Mouse (Mus musculus) embryonic facial prominence, embryonic 12.5 days (tissue): ENCODE measurements around the gene Kdm4a. TPM values are rescaled to one million over a fixed set of nuclear protein-coding genes. Genes with fewer than 3 reads are reported as not detected.

ENCODE experiments used
- ATAC-seq: fragments of 200-750 bp; cut with Nextera tagmentation; 2 replicates; pipeline ENCODE4 v1.8.0; 2017; ENCODE audit not compliant: insufficient number of reproducible peaks, insufficient read depth, low FRiP score, low TSS enrichment
- H3K27ac ChIP-seq: fragments of 300-500 bp; sonication (generic); 2 replicates; pipeline ENCODE4 v1.5.1; 2016; ENCODE audit warnings: mild to moderate bottlenecking
- H3K27me3 ChIP-seq: fragments of 300-500 bp; sonication (generic); 2 replicates; pipeline ENCODE4 v1.6.1; 2016; ENCODE audit warnings: mild to moderate bottlenecking, moderate library complexity
- H3K36me3 ChIP-seq: fragments of 300-500 bp; sonication (generic); 2 replicates; pipeline ENCODE4 v1.6.1; 2016; ENCODE audit warnings: mild to moderate bottlenecking
- H3K4me1 ChIP-seq: fragments of 300-500 bp; sonication (generic); 2 replicates; pipeline ENCODE4 v1.6.1; 2016
- H3K4me2 ChIP-seq: fragments of 300-500 bp; sonication (generic); replicated peaks from 2 replicates; pipeline ENCODE4 v1.6.1; 2016; ENCODE audit warnings: mild to moderate bottlenecking, moderate library complexity
- H3K4me3 ChIP-seq: fragments of 300-500 bp; sonication (generic); 2 replicates; pipeline ENCODE4 v1.5.1; 2016; ENCODE audit warnings: mild to moderate bottlenecking
- H3K9ac ChIP-seq: fragments of 300-500 bp; sonication (generic); 2 replicates; pipeline ENCODE4 v1.6.1; 2016; ENCODE audit warnings: mild to moderate bottlenecking, moderate library complexity
- H3K9me3 ChIP-seq: fragments of 300-500 bp; sonication (generic); 2 replicates; pipeline ENCODE4 v1.6.1; 2016; ENCODE audit warnings: mild to moderate bottlenecking, moderate library complexity
- WGBS: fragments of 180-500 bp; shearing (Covaris S2); methylation state at CpG from one replicate; pipeline ENCODE4 v1.1.7; 2016; 5-methylcytosine and 5-hydroxymethylcytosine counted together
- polyA plus RNA-seq: library from polyadenylated mRNA; unstranded; fragments of >200 nt; fragmentation: Nextera tagmentation; extraction: Ambion mirVana; gene quantifications from 2 replicates; pipeline ENCODE4 v1.2.1, GENCODE M21; 2016

Gene Kdm4a
- polyA plus RNA-seq, 1 experiment from 2014 or later = 58.3 TPM

DNA sequence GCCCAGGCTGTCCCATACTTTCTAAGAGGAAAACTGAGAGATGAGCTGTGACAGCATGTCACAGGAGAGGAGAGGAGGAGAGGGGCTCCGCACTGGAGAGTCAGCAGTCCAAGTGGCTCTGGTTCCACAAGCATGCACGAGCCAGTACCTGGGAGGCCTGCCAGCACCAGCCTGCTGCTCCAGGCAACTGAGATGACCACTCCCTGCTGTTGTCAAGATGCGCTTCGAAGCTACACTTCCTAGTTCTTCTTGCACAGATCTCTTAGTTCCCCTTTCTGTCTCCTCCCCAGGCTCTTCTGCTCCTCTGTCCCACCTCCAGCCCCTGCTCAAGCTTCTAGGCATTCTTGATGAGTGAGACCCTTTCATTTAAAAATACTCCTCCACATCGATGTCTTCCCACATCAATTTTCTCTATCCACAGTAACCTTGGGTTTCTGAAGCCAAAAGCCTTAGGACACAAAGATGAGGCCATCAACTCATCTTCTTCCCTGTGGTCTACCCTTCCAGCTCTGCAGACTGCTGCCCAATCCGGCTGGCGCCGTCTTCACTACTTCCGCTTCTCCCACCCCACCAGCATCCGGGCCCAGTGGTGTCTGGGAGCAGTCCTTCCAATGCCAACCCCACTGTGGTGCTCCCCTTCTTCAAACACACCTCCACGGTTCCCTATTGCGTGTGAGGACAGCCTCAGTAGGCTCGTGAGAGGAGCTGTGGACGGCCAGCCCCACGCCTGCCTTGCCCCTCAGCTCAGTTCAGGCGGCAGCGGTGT, 27.6 kb downstream of the Kdm4a start:
- ATAC-seq = no peak
- Histone ChIP-seq H3K36me3 (peaks cover 97% of the 10 kb centered on the region), H3K4me3 (no peak overlapping the region), H3K9ac (no peak overlapping the region), H3K9me3 (no peaks in the 10 kb centered on the region), H3K27ac (no peak overlapping the region), H3K4me2 (no peak overlapping the region), H3K27me3 (no peaks in the 10 kb centered on the region), H3K4me1 (no peaks in the 10 kb centered on the region)
- 93% methylated on average over 17 of the region's 17 CpGs for WGBS

DNA sequence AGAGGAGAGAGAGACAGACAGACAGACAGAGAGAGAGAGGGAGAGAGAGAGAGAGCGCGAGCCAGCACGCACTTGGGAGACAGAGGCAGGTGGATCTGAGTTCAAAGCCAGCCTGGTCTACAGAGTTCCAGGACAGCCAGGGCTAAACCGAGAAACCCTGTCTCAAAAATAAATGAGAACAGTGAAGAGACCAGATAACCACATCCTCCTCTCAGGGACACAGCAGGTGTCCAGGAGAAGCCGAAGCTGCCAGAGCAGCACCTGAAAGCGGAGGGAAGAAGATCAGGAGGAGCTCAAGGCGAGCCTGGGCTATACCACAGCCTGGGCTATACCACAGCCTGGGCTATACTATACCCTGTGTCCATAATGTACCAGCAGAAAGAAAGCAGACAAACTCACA, 29.0 kb downstream of the Kdm4a start:
- Histone ChIP-seq H3K4me3 (no peak overlapping the region), H3K4me1 (no peaks in the 10 kb centered on the region), H3K27me3 (no peaks in the 10 kb centered on the region), H3K9ac (no peak overlapping the region), H3K4me2 (no peak overlapping the region), H3K9me3 (no peaks in the 10 kb centered on the region), H3K27ac (no peak overlapping the region), H3K36me3 (peaks cover 99% of the 10 kb centered on the region)
- 92% methylated on average over 7 of the region's 7 CpGs for WGBS
- ATAC-seq = no peak

- no peak overlapping the region for H3K9ac ChIP-seq
- H3K36me3 ChIP-seq = peaks cover 99% of the 10 kb centered on the region
- no peaks in the 10 kb centered on the region for H3K9me3 ChIP-seq
- H3K27me3 ChIP-seq = no peaks in the 10 kb centered on the region
- H3K4me2 ChIP-seq = no peak overlapping the region
- WGBS = 79% methylated on average over 14 of the region's 14 CpGs
- no peaks in the 10 kb centered on the region for H3K4me1 ChIP-seq
- H3K27ac ChIP-seq = no peak overlapping the region
- no peak for ATAC-seq
- no peak overlapping the region for H3K4me3 ChIP-seq
Measured at GRCm38 (mm10) chr4:118149956-118150680, 29.7 kb downstream of the Kdm4a start.

DNA sequence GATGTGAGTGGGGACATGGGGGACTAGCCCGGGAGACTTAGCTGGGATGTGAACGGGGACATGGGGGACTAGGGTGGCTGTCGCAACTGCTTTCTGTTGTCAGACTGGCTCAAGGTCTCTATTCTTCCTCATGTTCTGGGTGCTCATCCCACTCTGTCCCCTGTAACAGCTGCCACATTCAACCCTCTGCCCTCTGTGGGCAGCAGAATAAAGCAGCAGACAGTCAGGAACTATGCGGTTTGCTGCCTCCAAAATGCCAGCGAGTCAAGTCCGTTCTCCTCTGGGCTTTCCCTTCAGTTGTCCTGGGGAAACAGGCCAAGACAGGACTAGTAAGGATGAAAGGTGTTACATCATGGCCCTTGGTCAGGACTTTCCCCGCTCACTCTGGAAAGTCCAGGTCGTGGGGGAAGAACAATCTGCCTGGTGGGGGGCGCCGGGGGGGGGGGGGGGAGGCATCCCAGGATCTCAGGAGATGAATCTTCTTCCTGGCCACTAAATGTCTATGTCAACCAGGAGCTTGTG, 30.7 kb downstream of the Kdm4a start:
- no peak overlapping the region for H3K4me3 ChIP-seq
- no peak overlapping the region for H3K27ac ChIP-seq
- H3K4me2 ChIP-seq = no peak overlapping the region
- no peaks in the 10 kb centered on the region for H3K27me3 ChIP-seq
- WGBS = 86% methylated on average over 10 of the region's 10 CpGs
- ATAC-seq = no peak
- H3K9me3 ChIP-seq = no peaks in the 10 kb centered on the region
- H3K4me1 ChIP-seq = no peaks in the 10 kb centered on the region
- peaks cover 99% of the 10 kb centered on the region for H3K36me3 ChIP-seq
- no peak overlapping the region for H3K9ac ChIP-seq

- Histone ChIP-seq H3K36me3 (peaks cover 99% of the 10 kb centered on the region), H3K27me3 (no peaks in the 10 kb centered on the region)
- WGBS = 88% methylated on average over 10 of the region's 10 CpGs
Measured at GRCm38 (mm10) chr4:118148317-118148687, 31.5 kb downstream of the Kdm4a start.

GRCm38 (mm10) chr4:118147547-118148316, 32.1 kb downstream of the Kdm4a start:
- Histone ChIP-seq H3K27ac (no peak overlapping the region), H3K9ac (no peak overlapping the region), H3K36me3 (peaks cover 99% of the 10 kb centered on the region), H3K9me3 (no peaks in the 10 kb centered on the region), H3K27me3 (no peaks in the 10 kb centered on the region), H3K4me3 (no peak overlapping the region), H3K4me1 (no peaks in the 10 kb centered on the region), H3K4me2 (no peak overlapping the region)
- WGBS = 94% methylated on average over 19 of the region's 19 CpGs
- no peak for ATAC-seq

More at GRCm38 (mm10) chr4:118148317-118148687, 31.5 kb downstream of the Kdm4a start:
- Histone ChIP-seq H3K4me2 (no peak overlapping the region), H3K4me1 (no peaks in the 10 kb centered on the region), H3K4me3 (no peak overlapping the region), H3K9ac (no peak overlapping the region), H3K27ac (no peak overlapping the region), H3K9me3 (no peaks in the 10 kb centered on the region)
- no peak for ATAC-seq

DNA sequence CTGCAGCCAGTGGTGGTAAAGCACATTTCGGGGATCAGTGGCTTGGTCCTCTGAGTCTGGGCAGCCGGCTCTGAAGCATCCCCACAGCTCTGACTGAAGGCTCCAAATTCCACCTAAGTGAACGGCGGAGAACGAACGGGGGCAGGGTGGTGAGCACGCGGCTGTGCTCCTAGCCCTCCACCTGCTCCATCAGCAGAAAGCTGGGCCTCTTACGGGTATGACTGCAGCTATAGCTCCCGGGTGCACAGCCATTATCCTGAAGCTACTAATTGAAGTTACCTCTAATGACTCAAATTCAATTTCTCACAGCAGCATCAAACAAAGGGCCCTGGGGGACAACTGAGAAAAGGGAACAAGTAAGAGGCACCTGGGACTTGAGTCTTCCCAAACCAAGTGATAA, 32.8 kb downstream of the Kdm4a start:
- no peak overlapping the region for H3K4me2 ChIP-seq
- ATAC-seq = no peak
- no peaks in the 10 kb centered on the region for H3K4me1 ChIP-seq
- H3K27ac ChIP-seq = no peak overlapping the region
- no peaks in the 10 kb centered on the region for H3K9me3 ChIP-seq
- no peak overlapping the region for H3K9ac ChIP-seq
- no peak overlapping the region for H3K4me3 ChIP-seq
- WGBS = 91% methylated on average over 10 of the region's 10 CpGs
- no peaks in the 10 kb centered on the region for H3K27me3 ChIP-seq
- peaks cover 99% of the 10 kb centered on the region for H3K36me3 ChIP-seq

GRCm38 (mm10) chr4:118144324-118144723, 35.5 kb downstream of the Kdm4a start:
- no peak overlapping the region for H3K27ac ChIP-seq
- no peak for ATAC-seq
- H3K9ac ChIP-seq = no peak overlapping the region
- peaks cover 94% of the 10 kb centered on the region for H3K36me3 ChIP-seq
- no peaks in the 10 kb centered on the region for H3K4me1 ChIP-seq
- no peaks in the 10 kb centered on the region for H3K9me3 ChIP-seq
- H3K27me3 ChIP-seq = no peaks in the 10 kb centered on the region
- no peak overlapping the region for H3K4me3 ChIP-seq
- H3K4me2 ChIP-seq = no peak overlapping the region
- WGBS = 77% methylated on average over 9 of the region's 9 CpGs

- Histone ChIP-seq H3K36me3 (peaks cover 94% of the 10 kb centered on the region), H3K4me3 (no peak overlapping the region), H3K4me2 (no peak overlapping the region), H3K9ac (no peak overlapping the region), H3K27me3 (no peaks in the 10 kb centered on the region), H3K9me3 (no peaks in the 10 kb centered on the region), H3K27ac (no peak overlapping the region), H3K4me1 (no peaks in the 10 kb centered on the region)
- WGBS = 91% methylated on average over 7 of the region's 7 CpGs
- ATAC-seq = no peak
Measured at GRCm38 (mm10) chr4:118143679-118144078, 36.2 kb downstream of the Kdm4a start.

DNA sequence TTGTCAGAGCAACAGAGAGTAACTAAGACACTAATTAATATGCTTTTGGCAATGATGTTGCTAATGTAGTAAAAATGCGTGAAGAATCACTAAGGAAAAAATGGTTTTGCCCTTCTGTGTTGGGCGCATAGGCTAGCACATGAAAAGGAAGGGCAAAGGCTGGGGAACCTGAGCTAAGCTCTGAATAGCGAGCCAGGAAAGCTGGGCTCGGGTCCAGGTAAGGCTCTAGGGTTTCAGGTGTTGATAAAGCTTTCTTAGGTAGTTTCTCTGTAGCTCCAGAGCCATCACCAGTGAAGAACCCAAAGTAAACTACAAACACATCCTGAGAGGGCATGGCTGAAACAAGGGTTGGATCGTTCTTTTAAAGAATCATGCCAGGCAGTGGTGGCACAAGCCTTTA, 38.3 kb downstream of the Kdm4a start:
- Histone ChIP-seq H3K27me3 (no peaks in the 10 kb centered on the region), H3K9ac (no peak overlapping the region), H3K4me3 (no peak overlapping the region), H3K27ac (no peak overlapping the region), H3K4me2 (no peak overlapping the region), H3K36me3 (peaks cover 94% of the 10 kb centered on the region), H3K9me3 (no peaks in the 10 kb centered on the region), H3K4me1 (no peaks in the 10 kb centered on the region)
- 97% methylated on average over 5 of the region's 5 CpGs for WGBS
- ATAC-seq = no peak

DNA sequence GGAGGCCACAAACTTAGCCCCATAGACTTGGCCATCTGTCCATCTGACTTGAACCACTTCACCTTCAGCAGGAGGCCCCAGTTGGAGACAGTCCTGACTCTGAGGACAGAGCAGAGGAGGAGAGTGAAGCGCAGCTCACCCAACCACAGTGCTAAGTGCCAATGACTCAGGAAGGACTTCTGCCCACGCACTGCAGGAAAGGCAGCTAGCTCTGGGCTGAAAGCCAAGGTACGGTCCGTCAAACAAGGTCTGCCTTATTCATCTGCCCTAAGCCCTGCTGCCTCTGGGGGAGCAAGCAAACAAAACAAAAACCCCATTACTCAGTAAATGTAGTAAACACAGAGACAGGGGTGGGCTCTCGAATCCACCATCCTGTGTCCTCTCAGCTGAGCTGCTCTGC, 41.0 kb downstream of the Kdm4a start:
- H3K4me3 ChIP-seq = no peak overlapping the region
- no peak overlapping the region for H3K27ac ChIP-seq
- no peak for ATAC-seq
- peaks cover 2% of the 10 kb centered on the region for H3K4me1 ChIP-seq
- H3K27me3 ChIP-seq = no peaks in the 10 kb centered on the region
- H3K36me3 ChIP-seq = peaks cover 70% of the 10 kb centered on the region
- no peaks in the 10 kb centered on the region for H3K9me3 ChIP-seq
- H3K9ac ChIP-seq = no peak overlapping the region
- no peak overlapping the region for H3K4me2 ChIP-seq
- 88% methylated on average over 5 of the region's 5 CpGs for WGBS
